Mouse (Mus musculus) heart, embryonic 11.5 days (tissue): Measurements from ENCODE around the gene Six5. TPM values are rescaled to one million over a fixed set of nuclear protein-coding genes. Genes with fewer than 3 reads are reported as not detected.

Source experiments
- ATAC-seq: fragments of 200-750 bp; cut with Nextera tagmentation; replicated peaks from 2 replicates; pipeline ENCODE4 v1.8.0; 2017; ENCODE audit warnings: moderate library complexity; ENCODE audit not compliant: insufficient number of reproducible peaks, low FRiP score, low TSS enrichment
- H3K27ac ChIP-seq: fragments of 300-500 bp; sonication (generic); 2 replicates; pipeline ENCODE4 v1.5.1; 2014; ENCODE audit warnings: mild to moderate bottlenecking, low read depth, low read length
- H3K27me3 ChIP-seq: fragments of 300-500 bp; sonication (generic); 2 replicates; pipeline ENCODE4 v1.6.1; 2014; ENCODE audit warnings: mild to moderate bottlenecking, low read length, mixed read lengths; ENCODE audit not compliant: control insufficient read depth, insufficient read depth
- H3K36me3 ChIP-seq: fragments of 300-500 bp; sonication (generic); 2 replicates; pipeline ENCODE4 v1.6.1; 2014; ENCODE audit warnings: mild to moderate bottlenecking, low read length, moderate library complexity, mixed read lengths; ENCODE audit not compliant: control insufficient read depth, insufficient read depth
- H3K4me1 ChIP-seq: fragments of 300-500 bp; sonication (generic); 2 replicates; pipeline ENCODE4 v1.6.1; 2014; ENCODE audit warnings: low read length; ENCODE audit not compliant: control insufficient read depth, insufficient read depth
- H3K4me2 ChIP-seq: fragments of 300-500 bp; sonication (generic); 2 replicates; pipeline ENCODE4 v1.6.1; 2014; ENCODE audit warnings: mild to moderate bottlenecking, moderate library complexity
- H3K4me3 ChIP-seq: fragments of 300-500 bp; sonication (generic); 2 replicates; pipeline ENCODE4 v1.5.1; 2014; ENCODE audit warnings: low read depth, low read length
- H3K9ac ChIP-seq: fragments of 300-500 bp; sonication (generic); 2 replicates; pipeline ENCODE4 v1.6.1; 2014; ENCODE audit warnings: mild to moderate bottlenecking, low read depth, low read length, moderate library complexity
- H3K9me3 ChIP-seq: fragments of 300-500 bp; sonication (generic); replicated peaks from 2 replicates; pipeline ENCODE4 v1.6.1; 2016; ENCODE audit warnings: low read length; ENCODE audit not compliant: control insufficient read depth
- WGBS: fragments of 180-500 bp; shearing (Covaris S2); extraction: QIAGEN DNeasy Blood & Tissue Kit; methylation state at CpG from one replicate; pipeline ENCODE4 v1.1.7; 2014; ENCODE audit not compliant: insufficient replicate concordance; 5-methylcytosine and 5-hydroxymethylcytosine counted together
- polyA plus RNA-seq: library from polyadenylated mRNA; unstranded; fragments of >200 nt; fragmentation: Nextera tagmentation; extraction: Ambion mirVana; gene quantifications from 2 replicates; pipeline ENCODE4 v1.2.1, GENCODE M21; 2014

Six5 gene
- polyA plus RNA-seq, 1 experiment from 2014 or later, result 6.9 TPM

DNA sequence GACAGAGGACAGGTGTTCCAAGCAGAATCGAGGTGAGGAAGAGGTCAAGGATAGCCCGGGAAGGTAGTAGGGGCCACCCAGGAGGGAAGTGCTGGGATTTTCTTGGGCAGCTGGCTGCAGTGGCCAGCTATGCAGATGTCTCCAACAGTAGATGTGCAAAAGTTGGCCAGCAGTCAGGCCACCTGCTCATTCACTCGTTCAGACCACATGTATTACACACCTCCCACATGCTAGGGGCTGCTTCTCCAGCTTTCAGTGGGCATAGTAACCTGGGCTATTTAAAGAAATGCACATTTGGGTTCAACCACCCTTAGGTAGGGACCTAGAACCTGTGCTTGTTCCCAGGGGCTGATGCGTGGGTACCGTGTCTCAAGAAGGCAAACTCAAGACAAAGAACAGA, 33.4 kb downstream of the Six5 start:
- Histone ChIP-seq H3K4me1 (peaks cover 5% of the 10 kb centered on the region; the same call in 1 of the 2 replicates), H3K27ac (no peak overlapping the region), H3K4me3 (no peak overlapping the region), H3K36me3 (no peaks in the 10 kb centered on the region), H3K9ac (no peak overlapping the region), H3K9me3 (no peaks in the 10 kb centered on the region), H3K27me3 (no peaks in the 10 kb centered on the region), H3K4me2 (no peak overlapping the region)
- 90% methylated on average over 5 of the region's 5 CpGs for WGBS
- ATAC-seq, result no peak

DNA sequence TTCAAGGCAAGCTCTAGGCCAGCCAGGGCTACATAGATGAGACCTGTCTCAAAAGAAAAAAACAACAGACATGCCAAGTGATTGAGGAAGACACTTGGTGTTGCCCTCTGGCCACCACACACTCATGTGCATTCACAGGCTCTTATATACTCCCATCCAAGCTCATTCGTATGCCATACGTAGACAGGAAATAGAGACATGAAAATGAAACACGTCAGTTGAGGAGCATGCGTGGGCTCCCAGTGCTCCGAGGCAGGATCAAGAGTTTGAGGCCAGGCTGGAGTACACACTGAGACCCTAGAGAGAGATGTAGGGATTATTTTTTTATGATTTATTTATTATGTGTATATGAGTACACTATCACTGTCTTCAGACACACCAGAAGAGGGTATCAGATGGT, 35.0 kb downstream of the Six5 start:
- Histone ChIP-seq H3K4me3 (no peak overlapping the region), H3K4me2 (no peak overlapping the region), H3K4me1 (peaks cover 5% of the 10 kb centered on the region; the same call in 1 of the 2 replicates), H3K27me3 (no peaks in the 10 kb centered on the region), H3K36me3 (no peaks in the 10 kb centered on the region), H3K27ac (no peak overlapping the region), H3K9ac (no peak overlapping the region), H3K9me3 (no peaks in the 10 kb centered on the region)
- 91% methylated on average over 5 of the region's 5 CpGs for WGBS
- ATAC-seq, result no peak

DNA sequence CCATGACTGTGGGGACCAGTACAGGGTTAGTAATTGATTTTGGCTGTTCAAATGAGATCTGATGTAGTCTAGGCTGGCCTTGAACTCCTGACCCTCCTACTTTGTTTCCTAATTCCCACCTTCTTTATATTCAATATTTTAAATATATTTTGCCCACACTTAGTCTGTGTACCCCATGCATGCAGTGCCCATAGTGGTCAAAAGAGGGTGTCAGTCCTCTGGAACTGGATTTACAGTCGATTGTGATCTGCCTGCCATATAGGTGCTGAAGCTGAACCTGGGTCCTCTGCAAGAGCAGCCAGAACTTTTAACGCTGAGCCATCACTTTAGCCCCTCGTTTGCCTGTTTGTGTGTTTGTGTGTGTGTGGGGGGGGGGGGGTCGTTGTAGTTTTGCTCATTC, 36.3 kb downstream of the Six5 start:
- Histone ChIP-seq H3K4me1 (peaks cover 5% of the 10 kb centered on the region; the same call in 1 of the 2 replicates), H3K9ac (peak overlapping the region; percentile 47; the same call in 1 of the 2 replicates), H3K4me3 (peak overlapping the region; percentile 45), H3K36me3 (peaks cover 6% of the 10 kb centered on the region), H3K27me3 (no peaks in the 10 kb centered on the region), H3K27ac (peak overlapping the region; percentile 75), H3K9me3 (no peaks in the 10 kb centered on the region), H3K4me2 (peak overlapping the region; percentile 69)
- ATAC-seq, result no peak
- 28% methylated on average over 4 of the region's 4 CpGs for WGBS

DNA sequence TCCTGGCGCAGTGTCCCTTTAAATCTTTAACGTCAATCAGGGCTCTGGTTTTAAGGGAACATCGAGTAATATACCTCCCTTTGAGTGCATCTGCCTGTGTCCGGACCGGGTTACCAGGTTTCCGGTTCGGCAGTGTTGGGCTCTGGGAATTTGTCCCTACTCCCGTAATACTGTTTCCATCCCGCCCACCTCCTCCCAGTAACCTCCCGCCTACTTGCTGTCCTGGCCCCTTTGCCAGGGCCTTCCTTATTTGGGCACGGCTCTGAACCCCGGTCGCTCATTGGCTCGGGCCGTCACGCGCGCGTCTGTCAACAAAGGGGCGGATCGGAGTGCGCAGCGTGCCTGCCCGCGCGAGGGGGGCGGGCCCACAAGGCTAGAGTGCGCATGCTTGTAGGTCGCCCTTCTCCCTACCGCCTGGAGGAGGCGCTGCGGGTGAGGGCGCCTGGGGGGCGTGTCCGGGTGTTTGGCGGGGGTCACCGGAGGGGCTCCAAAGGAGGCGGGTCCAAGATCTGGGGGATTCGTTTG, 37.0 kb downstream of the Six5 start:
- peaks cover 5% of the 10 kb centered on the region; the same call in 1 of the 2 replicates for H3K4me1 ChIP-seq
- H3K4me2 ChIP-seq, result peak overlapping the region; percentile 69
- H3K4me3 ChIP-seq, result peak overlapping the region; percentile 45
- H3K27ac ChIP-seq, result peak overlapping the region; percentile 75
- peak overlapping the region; percentile 68 for H3K9ac ChIP-seq
- no peaks in the 10 kb centered on the region for H3K9me3 ChIP-seq
- WGBS, result under 1% methylated on average over 39 of the region's 39 CpGs
- H3K36me3 ChIP-seq, result peaks cover 13% of the 10 kb centered on the region
- no peaks in the 10 kb centered on the region for H3K27me3 ChIP-seq
- peak; percentile 96 for ATAC-seq

DNA sequence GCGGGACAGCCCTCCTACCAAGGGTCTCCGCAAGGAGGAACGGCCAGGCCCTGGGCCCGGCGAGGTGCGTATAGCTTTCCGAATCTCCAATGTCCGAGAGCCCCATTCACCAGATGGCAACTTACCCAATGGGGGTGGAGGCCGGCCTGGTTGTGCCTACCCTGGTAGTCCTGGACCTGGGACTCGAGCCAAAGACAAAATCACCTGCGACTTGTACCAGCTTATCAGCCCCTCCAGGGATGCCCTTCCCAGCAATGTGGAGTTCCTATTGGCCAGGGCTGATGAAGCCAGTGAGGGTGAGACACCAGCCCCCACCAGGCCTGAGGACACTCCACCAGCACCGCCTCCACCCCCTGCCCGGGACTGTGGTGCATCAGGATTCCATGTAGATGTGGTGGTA, 41.8 kb downstream of the Six5 start:
- ATAC-seq, result no peak
- H3K4me2 ChIP-seq, result no peak overlapping the region
- peaks cover 5% of the 10 kb centered on the region; the same call in 1 of the 2 replicates for H3K4me1 ChIP-seq
- 98% methylated on average over 13 of the region's 13 CpGs for whole genome bisulfite sequencing
- no peaks in the 10 kb centered on the region for H3K27me3 ChIP-seq
- H3K27ac ChIP-seq, result no peak overlapping the region
- no peak overlapping the region for H3K4me3 ChIP-seq
- peaks cover 32% of the 10 kb centered on the region for H3K36me3 ChIP-seq
- no peak overlapping the region for H3K9ac ChIP-seq
- no peaks in the 10 kb centered on the region for H3K9me3 ChIP-seq

DNA sequence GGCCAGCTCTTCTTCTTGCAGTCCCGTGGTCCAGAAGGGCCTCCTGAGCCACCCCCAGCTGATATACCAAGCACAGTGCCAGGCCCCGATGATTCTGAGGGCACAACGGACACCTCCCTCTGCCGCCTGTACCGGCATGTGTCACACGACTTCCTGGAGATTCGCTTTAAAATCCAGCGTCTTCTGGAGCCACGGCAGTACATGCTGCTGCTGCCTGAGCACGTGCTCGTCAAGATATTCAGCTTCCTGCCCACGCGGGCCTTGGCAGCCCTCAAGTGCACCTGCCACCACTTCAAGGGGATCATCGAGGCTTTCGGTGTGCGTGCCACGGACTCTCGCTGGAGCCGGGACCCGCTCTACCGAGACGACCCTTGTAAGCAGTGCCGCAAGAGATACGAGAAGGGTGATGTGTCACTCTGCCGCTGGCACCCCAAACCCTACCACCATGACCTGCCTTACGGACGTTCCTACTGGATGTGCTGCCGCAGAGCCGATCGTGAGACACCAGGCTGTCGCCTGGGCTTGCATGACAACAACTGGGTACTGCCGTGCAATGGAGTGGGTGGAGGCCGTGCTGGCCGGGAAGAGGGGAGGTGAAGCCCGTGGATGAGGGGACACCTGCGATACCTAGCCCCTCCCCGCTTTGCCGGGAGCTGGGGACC, 42.4 kb downstream of the Six5 start:
- Histone ChIP-seq H3K36me3 (peaks cover 32% of the 10 kb centered on the region), H3K4me2 (no peak overlapping the region), H3K9me3 (no peaks in the 10 kb centered on the region), H3K27ac (no peak overlapping the region), H3K4me1 (peaks cover 3% of the 10 kb centered on the region; the same call in 1 of the 2 replicates), H3K27me3 (no peaks in the 10 kb centered on the region), H3K9ac (no peak overlapping the region), H3K4me3 (no peak overlapping the region)
- ATAC-seq, result no peak
- 87% methylated on average over 38 of the region's 38 CpGs for WGBS

DNA sequence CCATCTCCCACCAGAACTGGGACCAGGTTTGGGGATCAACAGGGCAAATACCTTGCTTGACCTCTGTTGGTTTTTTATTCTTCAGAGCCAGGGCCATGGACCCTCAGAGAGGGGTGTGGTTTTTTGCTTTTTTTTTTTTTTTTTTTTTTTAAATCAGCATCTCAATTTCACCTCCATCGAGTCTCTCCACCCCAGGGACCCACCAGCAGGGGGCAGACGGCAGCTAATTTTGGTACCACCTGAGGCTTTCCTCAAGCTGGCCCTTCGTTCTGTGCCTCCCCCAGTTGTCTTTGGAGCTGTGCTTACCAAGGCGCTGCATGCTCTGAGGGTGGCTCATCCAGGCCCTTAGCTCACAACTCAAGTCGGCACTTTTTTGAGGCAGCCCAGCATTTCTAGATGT, 43.0 kb downstream of the Six5 start:
- Histone ChIP-seq H3K4me1 (no peaks in the 10 kb centered on the region), H3K27ac (no peak overlapping the region), H3K36me3 (peaks cover 32% of the 10 kb centered on the region), H3K9ac (no peak overlapping the region), H3K27me3 (no peaks in the 10 kb centered on the region), H3K9me3 (no peaks in the 10 kb centered on the region), H3K4me2 (no peak overlapping the region), H3K4me3 (no peak overlapping the region)
- no peak for ATAC-seq
- 47% methylated on average over 5 of the region's 5 CpGs for WGBS

DNA sequence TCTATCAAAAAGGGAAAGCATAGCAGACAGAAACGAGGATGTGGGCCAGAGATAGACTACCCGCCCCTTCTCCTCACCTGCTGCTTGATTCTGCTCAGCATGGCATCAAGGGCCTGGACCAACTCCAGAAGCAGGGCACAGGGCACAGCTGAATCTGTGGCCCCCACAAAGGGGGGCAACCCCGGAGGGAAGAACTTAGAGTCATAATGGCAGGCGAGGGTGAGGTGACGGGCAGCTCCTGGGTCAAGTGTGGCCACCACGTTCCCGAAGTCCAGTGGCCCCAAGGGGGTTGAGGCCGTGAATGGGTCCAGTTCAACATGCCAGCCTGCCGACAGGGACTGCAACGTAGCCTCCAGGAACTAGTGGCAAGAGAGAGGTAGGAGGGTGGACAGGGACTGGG, 52.4 kb downstream of the Six5 start:
- 85% methylated on average over 10 of the region's 10 CpGs for WGBS
- Histone ChIP-seq H3K4me1 (peaks cover 14% of the 10 kb centered on the region), H3K9me3 (no peaks in the 10 kb centered on the region), H3K9ac (no peak overlapping the region), H3K27ac (no peak overlapping the region), H3K4me2 (no peak overlapping the region), H3K27me3 (no peaks in the 10 kb centered on the region), H3K36me3 (peaks cover 5% of the 10 kb centered on the region; the same call in 1 of the 2 replicates), H3K4me3 (no peak overlapping the region)
- no peak for ATAC-seq
